Mouse (Mus musculus) adrenal gland, postnatal 14 days (tissue): ENCODE measurements around the gene Gm20388. TPM values are rescaled to one million over a fixed set of nuclear protein-coding genes. Genes with fewer than 3 reads are reported as not detected.

ENCODE experiments used
- DNase-seq: peaks from one replicate; pipeline ENCODE4 v3.0.0; 2021; ENCODE audit warnings: mixed read lengths
- total RNA-seq: library from RNA; stranded (reverse); gene quantifications from 2 replicates; pipeline ENCODE4 v1.2.3, GENCODE M21; 2021

Gene Gm20388
- total RNA-seq, 1 experiment from 2014 or later = 17.6 TPM

DNA sequence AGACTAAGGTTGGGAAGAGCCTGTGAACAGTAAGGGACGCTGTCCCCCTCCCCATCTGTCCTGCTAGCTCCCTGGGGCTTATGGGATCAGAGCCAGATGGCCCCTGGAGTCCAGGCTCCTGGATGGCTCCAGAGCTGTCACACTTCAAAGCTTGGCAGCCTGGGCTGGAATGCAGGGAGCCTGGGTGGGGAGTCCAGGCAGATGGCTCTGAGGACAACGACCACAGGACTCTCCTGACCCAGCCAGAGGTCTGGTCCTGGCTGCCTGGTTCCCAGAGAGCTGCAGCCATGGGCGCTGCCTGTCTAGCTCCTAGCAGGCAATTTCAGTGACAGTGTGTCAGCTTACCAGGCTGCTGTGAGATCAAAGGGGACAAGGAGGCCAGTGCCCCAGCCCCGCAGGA is 984.4 kb downstream of the Gm20388 start:
- DNase-seq = no peak

DNA sequence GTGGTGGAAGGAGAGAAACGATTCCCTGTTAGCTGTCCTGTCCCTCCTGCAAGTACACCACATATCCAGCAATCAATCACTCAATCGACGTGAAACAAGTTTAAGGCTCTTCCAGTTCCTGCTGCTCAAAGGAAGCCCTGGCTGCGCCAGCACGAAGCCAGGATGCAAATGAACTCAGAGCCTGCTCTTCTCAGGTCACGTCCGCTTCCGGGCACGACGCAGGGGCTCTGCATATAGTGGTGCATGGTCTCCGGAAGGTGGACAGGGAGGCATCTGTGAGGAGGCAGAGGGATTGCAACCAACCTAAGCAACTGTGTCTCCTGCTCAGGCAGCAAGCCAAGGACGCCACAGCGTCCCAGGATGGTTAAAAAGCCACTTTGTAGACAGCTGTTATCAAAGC is 985.0 kb downstream of the Gm20388 start:
- no peak for DNase-seq

DNA sequence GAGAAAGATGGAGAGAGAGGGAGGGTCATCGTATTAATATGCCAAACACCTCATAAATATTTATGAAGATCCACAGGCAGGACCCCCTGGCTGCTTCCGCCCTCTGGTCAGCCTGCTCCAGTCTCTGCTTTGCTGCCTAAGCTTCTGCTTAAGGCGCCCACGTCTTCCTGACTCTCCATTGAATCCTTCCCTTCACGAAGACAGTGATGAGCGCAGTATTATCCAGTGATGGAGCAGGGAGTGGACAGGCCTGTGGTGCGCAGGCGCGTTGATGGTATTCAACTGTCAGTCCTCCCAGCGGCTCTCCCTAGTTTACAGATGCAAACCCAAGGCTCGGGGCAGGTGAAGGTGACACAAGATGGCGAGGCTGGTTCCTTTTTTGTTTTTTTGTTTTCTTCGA is 985.6 kb downstream of the Gm20388 start:
- DNase-seq = no peak

DNA sequence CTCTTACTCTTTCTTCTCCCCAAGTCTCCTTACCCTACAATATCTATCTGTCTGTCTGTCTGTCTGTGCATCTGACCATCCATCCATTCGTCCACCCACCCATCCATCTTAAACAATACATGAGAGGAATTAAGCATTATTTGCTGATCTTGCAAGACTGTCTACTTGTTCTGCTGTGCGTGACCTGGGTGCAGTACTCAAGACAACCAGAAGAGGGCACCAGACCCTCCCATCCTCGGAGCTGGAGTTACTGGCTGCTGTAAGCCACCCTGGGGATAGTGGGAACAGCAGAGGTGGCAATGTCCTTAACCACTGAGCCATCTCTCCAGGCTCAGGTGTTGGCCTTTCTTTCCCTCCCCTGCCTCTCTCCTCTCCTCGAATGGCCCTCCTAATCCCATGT is 987.4 kb downstream of the Gm20388 start:
- DNase-seq = peak; percentile 66

DNA sequence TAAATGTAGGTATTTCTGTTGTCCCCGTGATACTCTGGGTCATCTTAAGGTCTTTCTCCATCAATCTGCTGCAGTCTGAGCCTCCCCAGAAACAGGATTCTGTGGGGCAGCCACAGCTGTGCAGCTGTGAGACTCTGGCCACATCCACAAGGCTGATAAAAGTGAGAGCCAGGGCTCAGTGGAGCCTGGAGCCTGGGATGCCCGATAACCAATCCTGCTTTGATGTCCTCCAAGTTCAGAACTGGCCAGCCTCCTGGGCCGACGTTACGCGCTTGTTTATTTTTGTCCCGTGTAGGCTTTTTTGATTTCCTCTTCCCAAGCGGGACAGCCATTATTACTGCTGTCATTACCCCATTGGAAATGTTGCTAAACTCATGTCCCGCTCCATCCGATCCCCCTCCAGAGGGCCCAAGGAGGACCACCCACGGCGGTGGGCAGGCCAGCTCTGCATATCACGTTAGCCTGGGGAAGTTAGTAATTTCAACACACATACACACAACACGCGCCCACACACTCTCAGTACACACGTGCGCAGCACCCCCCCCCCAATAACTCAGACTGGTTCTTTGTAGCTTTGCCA is 988.3 kb downstream of the Gm20388 start:
- DNase-seq = no peak

DNA sequence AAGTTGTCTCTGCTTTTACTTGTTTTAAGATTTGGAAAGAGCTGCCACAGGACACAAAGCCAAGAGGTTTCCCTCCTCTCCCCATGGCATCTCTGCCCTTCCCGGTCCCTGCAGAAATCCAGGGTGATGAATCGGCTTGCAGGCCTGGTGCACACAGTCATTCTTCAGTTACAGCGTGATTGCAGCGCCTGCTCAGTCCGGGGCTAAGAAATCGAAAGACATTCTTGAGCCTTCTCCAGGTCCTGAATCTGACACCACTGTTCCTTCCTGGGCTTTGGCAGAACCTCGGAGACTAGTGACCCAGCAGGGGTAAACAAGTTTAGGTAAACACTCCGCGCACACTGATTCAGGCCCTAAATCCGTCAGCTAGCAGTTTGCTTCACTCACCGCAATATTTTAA is 991.7 kb downstream of the Gm20388 start:
- no peak for DNase-seq

DNA sequence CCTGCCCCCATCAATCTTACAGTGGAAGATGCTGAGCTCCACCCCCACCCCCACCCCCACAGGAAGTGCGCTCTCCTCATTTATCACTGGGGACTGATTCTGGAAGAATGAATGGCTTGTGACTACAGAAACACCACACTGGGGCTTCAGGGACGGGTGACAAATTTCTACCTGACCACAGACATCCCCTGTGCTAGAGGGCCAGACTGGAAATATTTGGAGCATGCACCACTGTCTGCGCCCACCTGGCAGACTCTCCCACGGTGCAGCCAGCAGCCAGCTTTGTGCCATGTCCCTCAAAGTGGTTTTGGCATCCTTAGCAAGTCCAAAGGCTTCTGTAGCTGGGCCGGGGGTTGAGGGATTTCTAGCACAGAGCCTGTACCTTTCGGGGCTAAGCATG is 997.0 kb downstream of the Gm20388 start:
- DNase-seq = no peak

DNA sequence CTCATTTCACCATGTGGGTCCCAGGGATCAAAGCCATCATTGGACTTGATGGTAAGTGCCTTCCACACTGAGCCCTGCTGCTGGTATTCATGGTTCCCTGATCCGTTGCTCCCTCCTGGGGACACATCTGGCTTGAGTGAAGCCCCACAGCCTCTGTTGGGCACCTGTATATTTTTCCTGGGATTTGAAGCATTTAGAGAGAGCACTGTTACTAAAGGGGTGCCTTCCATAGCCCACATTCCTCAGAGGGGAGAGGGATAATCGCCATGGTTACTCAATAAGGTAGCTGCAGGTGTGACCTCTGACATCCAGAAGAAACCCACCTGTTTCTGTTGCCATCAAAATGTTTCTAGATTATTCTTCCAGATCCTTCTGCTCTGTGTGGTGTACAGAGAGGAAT is 1000.3 kb downstream of the Gm20388 start:
- DNase-seq = no peak

DNA sequence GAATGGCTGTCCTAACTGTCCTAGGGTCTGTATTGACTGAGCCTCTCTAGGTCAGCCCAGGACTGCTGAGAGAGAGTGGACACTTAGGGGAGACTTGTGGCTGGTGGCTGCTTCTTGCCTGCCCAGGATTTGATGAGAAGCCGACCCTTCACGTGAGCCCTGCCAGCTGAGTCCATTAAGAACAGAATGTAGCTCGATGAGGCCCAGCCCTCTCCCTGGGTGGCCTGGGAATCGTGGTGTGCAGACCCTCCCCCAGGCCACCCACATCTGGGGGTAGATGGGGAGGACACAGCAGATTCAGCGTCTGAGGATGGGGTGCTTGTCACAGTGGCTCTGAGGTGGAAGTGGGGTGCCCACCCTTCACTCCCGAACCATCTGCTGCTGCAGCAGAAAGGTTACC is 1001.8 kb downstream of the Gm20388 start:
- no peak for DNase-seq

DNA sequence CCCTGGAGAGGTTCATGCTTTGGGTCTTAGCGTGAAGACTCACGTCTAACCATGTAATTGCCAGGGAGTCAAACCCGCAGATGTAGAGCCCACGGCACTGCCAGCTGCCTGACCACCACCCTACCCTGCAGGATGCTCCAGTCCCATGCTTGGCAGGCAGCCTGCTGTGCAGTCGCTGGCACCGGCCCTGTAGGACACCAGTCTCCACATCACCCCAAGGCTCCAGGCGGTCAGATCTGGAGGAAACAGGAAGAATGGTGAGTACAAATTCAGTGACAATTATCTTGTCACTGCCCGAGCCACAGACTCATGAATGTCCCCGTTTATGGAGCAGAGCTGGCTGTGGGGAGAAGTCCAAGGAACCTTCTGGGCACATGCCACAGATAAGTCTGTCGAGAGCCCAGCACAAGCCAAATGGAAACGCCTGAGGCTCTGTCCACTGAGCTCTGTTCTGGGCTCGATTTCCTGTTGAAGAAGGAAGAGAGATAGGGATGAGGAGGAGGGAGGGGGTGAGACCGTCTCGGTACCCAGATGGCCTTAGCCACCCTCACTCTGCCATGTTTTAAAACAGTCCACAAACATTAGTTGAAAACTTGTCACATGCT is 1006.3 kb downstream of the Gm20388 start:
- peak; percentile 42 for DNase-seq

DNA sequence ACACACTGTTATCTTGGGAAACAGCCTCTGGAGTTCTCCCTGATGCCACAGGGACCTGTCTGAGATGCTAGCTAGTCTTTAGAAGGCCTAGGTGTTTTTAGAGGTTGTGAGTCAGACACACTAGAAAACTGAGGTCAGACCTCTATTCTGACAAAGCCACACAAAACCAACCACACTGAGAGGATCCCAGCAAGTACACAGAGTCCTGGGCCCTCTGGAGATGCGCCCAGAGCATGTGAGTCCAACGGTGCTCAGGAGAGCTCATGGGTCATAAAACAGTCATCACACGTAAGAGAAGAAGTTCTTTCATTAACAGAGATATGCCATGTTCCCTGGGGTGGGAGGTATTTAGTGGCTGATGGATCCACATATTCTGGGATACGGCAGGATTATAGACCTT is 1009.9 kb downstream of the Gm20388 start:
- DNase-seq = no peak

DNA sequence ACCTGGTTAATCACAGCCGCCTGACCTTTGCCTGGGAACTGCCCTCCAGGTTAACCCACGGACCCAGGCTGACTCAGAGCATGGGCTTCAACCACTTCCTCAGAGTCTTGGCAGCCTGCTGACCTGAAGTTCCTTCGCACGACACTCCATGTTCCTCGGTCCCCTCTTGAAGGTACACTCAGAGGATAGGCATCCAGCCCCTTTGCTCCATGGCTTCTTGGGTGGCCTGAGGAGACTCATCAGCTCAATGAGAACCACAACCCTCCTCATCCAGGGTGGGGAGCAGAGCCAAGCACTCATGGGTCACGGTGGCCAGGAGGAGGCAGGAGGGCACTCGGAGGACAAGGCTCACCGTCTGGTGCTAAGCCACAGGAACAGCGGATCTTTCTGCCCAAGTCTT is 1015.6 kb downstream of the Gm20388 start:
- DNase-seq = no peak

DNA sequence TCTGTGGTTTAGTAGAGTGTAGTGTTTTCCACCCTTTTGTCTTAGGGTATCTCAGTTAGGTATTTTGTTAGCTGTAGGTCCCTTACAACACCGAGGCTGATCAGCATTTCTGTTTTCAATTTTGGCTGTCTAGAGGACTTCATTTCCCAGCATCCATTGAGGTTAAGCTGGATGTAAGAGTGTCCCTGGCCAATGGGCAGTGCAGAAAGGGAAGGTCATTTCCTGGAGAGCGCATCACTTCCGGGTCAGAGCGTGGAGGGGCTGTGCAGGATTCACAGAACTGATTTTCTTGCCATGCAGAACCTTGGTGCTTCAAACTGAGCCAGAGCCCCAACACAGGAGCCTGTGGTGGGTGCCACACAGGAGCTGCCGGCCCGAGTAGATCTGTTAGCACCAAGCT is 1017.4 kb downstream of the Gm20388 start:
- no peak for DNase-seq

DNA sequence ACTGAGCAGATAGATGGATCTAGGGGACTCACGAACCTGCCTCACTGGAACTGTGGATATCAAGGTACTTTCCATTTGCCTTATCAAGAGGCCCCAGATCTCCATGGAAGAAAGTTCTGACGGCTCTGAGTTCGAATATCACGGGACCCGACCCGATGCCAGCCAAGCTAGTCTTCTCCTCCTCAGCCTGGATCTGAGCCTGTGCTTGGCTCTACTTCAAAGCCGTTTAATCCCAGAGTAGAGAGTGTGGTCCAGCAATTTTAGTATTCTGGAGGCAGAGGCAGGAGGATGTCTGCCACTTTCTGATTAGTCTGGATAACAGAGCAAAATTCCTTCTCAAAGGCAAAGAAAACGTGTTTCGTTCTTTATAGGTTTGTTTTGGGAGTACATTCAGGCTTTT is 1024.0 kb downstream of the Gm20388 start:
- no peak for DNase-seq

DNA sequence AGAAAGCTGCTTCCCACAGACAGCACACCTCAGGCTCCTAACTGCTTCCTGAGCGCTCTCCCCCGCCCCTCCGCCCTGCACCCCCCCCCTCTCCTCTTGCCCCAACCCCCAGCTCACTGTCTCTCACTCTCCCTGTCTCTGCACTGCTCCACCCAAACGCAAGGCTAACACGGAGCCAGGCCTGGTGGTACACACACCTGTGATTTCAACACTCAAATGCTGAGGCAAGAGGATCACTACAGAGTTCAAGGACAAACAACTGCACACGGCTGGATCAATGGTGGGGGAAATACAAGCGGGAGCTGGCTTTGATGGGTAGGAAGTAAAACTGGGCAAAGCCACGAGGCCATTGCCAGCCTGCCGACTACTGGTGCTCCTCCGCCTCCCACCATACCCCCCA is 1026.0 kb downstream of the Gm20388 start:
- DNase-seq = no peak

DNA sequence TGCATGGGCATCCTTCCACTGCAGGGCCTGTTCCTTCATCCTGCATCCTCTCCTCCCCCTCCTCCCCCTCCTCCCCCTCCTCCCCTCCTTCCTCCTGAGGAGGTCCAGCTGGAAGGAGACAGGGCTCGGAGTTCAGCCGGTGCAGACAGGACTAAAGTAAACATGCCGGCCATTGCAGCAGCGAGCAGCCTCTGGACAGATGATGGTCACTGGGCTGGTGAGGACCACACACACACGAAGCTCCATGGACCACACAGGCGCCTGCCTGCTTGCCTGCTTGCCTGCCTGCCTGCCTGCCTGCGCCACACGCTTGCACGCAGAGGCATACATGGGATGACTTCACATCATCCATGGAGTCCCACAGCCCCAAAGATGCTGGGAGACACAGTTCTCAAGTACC is 1026.8 kb downstream of the Gm20388 start:
- DNase-seq = no peak

DNA sequence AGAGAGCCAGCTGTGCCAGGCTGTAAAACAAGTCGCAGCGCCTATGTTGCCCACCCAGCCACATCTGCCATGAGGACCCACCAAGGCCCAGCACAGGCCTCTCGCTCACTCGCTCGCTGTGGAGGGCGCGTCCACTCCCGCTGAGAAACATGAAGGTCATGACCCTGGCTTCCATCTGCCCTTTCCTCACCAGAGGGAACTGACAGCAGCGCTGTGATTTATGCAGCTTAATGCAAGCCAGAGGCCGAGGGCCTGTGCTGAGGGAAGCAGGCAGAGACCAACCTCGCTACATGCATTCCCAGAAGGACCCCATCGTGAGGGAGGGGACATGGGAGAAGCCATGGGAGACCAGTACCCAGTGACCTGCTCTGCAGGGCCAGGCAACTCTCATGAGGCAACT is 1029.6 kb downstream of the Gm20388 start:
- DNase-seq = peak; percentile 69

DNA sequence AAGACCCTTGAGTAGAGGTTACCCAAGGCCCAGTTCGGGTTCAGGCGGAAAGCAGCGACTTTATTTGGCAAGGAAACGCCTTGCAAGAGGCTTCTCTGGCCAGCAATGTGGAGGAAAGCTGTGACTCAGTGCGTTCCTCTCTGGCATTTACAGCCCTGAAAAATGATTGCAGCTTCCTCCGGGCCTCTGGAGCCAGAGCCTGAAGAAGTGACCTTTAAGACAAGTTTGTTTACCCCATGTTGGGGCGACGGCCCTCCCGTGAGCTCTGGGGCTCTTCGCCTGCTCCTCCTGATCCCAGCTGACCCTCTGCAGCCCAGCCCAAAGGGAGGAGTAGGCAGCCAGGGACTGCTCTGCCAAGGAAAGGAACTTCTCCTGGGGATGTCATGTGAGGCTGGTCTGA is 1036.6 kb downstream of the Gm20388 start:
- DNase-seq = peak; percentile 59

DNA sequence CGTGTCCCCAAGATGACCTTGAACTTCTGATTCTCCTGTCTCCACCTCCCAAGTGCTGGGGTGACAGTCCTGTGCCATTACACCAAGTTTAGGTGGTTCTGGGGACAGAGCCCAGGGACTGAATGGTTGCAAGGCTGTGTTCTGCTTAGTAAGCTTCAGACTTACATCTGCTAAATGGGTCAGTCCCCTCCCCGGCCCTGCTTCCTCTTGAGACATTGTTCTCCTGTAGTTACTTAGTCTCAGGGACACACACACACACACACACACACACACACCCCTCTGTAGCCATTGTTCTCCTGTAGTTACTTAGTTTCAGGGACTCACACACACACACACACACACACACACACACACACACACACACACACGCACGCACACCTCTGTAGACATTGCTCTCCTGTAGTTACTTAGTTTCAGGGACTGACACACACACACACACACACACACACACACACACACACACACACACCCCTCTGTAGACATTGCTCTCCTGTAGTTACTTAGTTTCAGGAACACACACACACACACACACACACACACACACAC is 1037.5 kb downstream of the Gm20388 start:
- no peak for DNase-seq

DNA sequence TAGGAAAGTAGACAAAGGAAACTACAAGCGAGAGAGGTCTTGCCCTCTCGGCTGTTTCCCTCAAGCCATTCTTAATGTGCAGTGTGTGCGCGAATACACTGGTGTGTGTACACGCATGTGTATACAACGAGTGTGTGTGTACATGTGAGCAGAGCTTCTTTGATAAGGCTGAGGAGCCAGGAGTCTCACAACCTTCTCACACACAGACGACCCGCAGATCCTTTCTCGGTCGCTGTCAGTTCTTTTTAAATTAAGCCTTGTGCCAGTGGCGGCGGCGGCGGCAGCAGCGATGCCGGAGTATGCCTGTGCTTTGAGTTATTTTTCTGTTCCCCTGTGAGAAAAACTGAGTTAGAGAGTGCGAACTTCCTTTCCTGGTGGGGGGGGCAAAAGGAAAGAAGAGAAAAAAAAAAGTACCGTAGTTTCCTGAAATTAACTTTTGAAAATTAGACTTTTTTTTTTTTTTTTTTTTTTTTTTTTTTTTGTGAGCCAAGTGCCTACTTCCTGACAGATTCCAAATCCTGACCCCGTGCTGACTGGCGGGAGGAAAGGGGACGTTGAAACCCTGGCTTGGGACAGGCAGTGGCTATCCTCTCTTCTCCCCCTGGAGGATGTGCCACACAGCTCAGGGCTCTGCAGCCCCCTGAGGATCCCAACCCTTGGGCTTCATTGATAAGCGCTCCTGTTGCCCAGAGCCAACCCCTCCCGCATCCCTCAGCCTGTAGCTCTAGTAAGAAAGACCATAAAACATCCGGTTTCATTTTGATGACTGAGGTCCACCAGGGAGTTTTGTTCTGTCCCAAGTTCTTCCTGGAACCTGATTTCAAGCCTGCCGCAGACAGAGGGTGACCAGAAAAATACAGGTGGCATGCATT is 1038.2 kb downstream of the Gm20388 start:
- DNase-seq = no peak

DNA sequence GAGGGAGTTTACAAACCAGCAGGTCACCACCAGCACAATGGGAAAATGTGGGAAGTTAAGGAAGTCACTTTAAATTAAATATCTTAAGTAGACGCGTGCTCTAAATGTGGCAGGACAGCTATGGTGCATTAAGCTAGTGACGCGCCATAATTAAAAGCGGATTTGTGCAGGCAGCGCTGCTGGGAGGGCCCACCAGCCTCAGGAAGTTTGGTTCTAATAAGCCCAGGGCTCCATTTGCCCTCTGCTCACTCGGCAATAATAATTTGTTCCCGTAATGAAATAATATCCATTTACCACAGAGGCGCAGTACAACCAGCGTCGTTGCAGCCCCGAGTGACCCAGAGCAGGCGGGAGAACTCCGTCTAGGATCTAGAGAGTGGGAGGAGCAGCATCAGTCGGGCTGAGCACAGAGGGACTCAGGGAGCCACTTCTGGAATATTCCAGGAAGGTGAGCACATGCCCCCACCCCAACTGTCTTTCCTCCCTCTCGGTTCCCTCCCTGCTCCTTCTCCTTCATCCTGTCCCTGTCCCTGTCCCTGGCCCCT is 1040.1 kb downstream of the Gm20388 start:
- DNase-seq = no peak

DNA sequence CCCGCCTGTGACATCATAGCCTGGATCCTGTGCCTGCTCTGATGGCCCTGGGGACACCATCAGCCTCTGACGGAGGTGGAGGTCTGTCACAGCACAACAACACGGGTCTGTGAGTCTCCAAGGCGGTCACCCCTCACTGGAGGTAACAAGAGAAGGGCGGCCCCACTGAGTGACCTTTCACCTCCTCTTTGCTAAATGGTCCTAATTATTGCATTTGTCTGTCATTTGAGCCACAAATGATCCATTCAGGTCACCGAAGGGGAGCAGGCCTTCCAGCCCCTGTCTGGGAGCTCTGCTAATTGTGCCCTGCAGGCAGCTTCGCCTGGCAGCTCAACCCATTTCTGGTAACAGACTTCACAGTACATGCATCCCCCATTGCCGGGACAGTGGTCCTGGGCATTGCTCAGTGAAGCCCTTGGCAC is 1048.8 kb downstream of the Gm20388 start:
- no peak for DNase-seq
